23 mouse cellular contexts compared by ENCODE assay signal in the genomic region with DNA sequence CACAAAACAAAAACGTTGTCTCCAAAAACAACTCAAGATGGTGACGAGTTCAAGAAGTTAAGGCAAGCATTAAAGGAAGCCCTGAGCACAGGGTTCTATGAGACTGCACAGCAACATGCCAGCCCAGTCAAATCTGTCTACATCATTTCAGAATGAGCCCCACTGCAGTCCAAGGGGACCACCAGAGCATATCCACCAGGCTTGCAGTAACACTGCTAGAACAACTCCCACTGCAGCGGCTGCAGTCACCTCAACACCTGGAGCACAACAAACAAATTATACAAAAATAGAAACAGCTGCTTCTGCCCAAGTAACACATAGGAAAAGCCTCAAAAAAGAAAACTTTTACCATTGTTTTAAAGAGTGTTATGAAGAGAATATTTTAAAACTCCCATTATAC.
"Had no signal": no experiment of that assay in that cellular context is flagged by ENCODE, and none has a peak within 500 bp of the region (broad histone marks: within the 10 kb centered on the region; RNA-seq: fewer than 3 reads in every experiment).

No protein-coding gene starts in this region.

- H3K4me1 ChIP-seq: limb, embryonic 10.5 days; midbrain, embryonic 10.5 days; neural tube, embryonic 12.5 days; stomach, embryonic 15.5 days had no signal

- H3K9ac ChIP-seq: limb, embryonic 13.5 days; liver, embryonic 12.5 days; liver, embryonic 15.5 days; lung, embryonic 15.5 days; neural tube, embryonic 12.5 days; neural tube, embryonic 15.5 days; stomach, embryonic 15.5 days had no signal

- H3K27ac ChIP-seq: limb, embryonic 10.5 days; limb, embryonic 13.5 days; liver, embryonic 12.5 days; liver, embryonic 15.5 days; lung, embryonic 15.5 days; midbrain, embryonic 10.5 days; neural tube, embryonic 12.5 days; neural tube, embryonic 15.5 days; stomach, embryonic 15.5 days had no signal

- H3K36me3 ChIP-seq: lung, embryonic 15.5 days; neural tube, embryonic 12.5 days; neural tube, embryonic 15.5 days had no signal

- DNase-seq: kidney, adult 18-20 months; kidney, adult 9 months; kidney, postnatal 14 days; kidney, postnatal 4 days; liver; lung, adult 18-20 months; lung, postnatal 10 days; lung, postnatal 36 days; midbrain, embryonic 14.5 days; right cerebral cortex, adult 18-20 months; right cerebral cortex, postnatal 14 days; right cerebral cortex, postnatal 4 days had no signal

- ATAC-seq: intestine, embryonic 16.5 days; liver, embryonic 12.5 days had no signal

- H3K4me2 ChIP-seq: limb, embryonic 13.5 days; liver, embryonic 12.5 days; liver, embryonic 15.5 days; lung, embryonic 15.5 days; neural tube, embryonic 12.5 days; neural tube, embryonic 15.5 days; stomach, embryonic 15.5 days had no signal

- H3K9me3 ChIP-seq: limb, embryonic 10.5 days; limb, embryonic 13.5 days; liver, embryonic 12.5 days; liver, embryonic 15.5 days; lung, embryonic 15.5 days; megakaryocyte, embryonic 14.5 days; midbrain, embryonic 10.5 days; neural tube, embryonic 12.5 days; neural tube, embryonic 15.5 days; stomach, embryonic 15.5 days had no signal

- H3K4me3 ChIP-seq: limb, embryonic 10.5 days; limb, embryonic 13.5 days; liver, embryonic 12.5 days; liver, embryonic 15.5 days; lung, embryonic 15.5 days; megakaryocyte, embryonic 14.5 days; midbrain, embryonic 10.5 days; neural tube, embryonic 12.5 days; neural tube, embryonic 15.5 days; stomach, embryonic 15.5 days had no signal

- H3K27me3 ChIP-seq: limb, embryonic 13.5 days; liver, embryonic 12.5 days; liver, embryonic 15.5 days; lung, embryonic 15.5 days; megakaryocyte, embryonic 14.5 days; neural tube, embryonic 12.5 days; neural tube, embryonic 15.5 days; stomach, embryonic 15.5 days had no signal
